Mouse (Mus musculus) thymus, adult 2 months (tissue): ENCODE measurements around the gene Gm49353. TPM values are rescaled to one million over a fixed set of nuclear protein-coding genes. Genes with fewer than 3 reads are reported as not detected.

Experiments used
- DNase-seq: peaks from one replicate; pipeline ENCODE4 v3.0.0; 2021
- H3K27ac ChIP-seq: fragments of 200-500 bp; 2 replicates; pipeline ENCODE4 v1.5.1; 2012; ENCODE audit warnings: low read length, control low read depth; ENCODE audit not compliant: control insufficient read depth, insufficient read depth
- H3K27me3 ChIP-seq: fragments of 200-500 bp; 2 replicates; pipeline ENCODE4 v1.6.1; 2012; ENCODE audit warnings: mild to moderate bottlenecking, low read length, moderate library complexity, mixed read lengths; ENCODE audit not compliant: control insufficient read depth, insufficient read depth
- H3K36me3 ChIP-seq: fragments of 200-500 bp; 2 replicates; pipeline ENCODE4 v1.6.1; 2012; ENCODE audit warnings: mild to moderate bottlenecking, low read length, moderate library complexity; ENCODE audit not compliant: control insufficient read depth, insufficient read depth
- H3K4me1 ChIP-seq: fragments of 200-500 bp; replicated peaks from 2 replicates; pipeline ENCODE4 v1.6.1; 2012; ENCODE audit warnings: low read length; ENCODE audit not compliant: control insufficient read depth, insufficient read depth
- H3K4me3 ChIP-seq: fragments of 200-500 bp; 2 replicates; pipeline ENCODE4 v1.5.1; 2012; ENCODE audit warnings: mild to moderate bottlenecking, low read length, control low read depth, moderate library complexity; ENCODE audit not compliant: control insufficient read depth, insufficient read depth
- CTCF ChIP-seq: fragments of 200-500 bp; IDR thresholded peaks from 2 replicates; pipeline ENCODE4 v1.5.1; 2012; ENCODE audit warnings: mild to moderate bottlenecking, control low read depth, low read length, moderate library complexity, borderline replicate concordance; ENCODE audit not compliant: control insufficient read depth, poor library complexity, insufficient read depth; ENCODE audit errors: extremely low read depth
- POLR2A ChIP-seq: fragments of 200-500 bp; IDR thresholded peaks from 2 replicates; pipeline ENCODE4 v1.6.1; 2012; ENCODE audit warnings: mild to moderate bottlenecking, low read length, control low read depth, moderate library complexity; ENCODE audit not compliant: control insufficient read depth, poor library complexity, insufficient read depth; ENCODE audit errors: extremely low read depth
- WGBS: fragments of 180-500 bp; shearing (Covaris S2); methylation state at CpG from one replicate; pipeline ENCODE4 v1.1.7; 2018; 5-methylcytosine and 5-hydroxymethylcytosine counted together
- polyA plus RNA-seq: library from polyadenylated mRNA; depleted of rRNA; stranded (reverse); fragments of >200 nt; gene quantifications from 2 replicates; pipeline ENCODE4 v1.2.3, GENCODE M21; 2012; rRNA removed

The Gm49353 gene
- polyA plus RNA-seq: not detected in 2 replicates

DNA sequence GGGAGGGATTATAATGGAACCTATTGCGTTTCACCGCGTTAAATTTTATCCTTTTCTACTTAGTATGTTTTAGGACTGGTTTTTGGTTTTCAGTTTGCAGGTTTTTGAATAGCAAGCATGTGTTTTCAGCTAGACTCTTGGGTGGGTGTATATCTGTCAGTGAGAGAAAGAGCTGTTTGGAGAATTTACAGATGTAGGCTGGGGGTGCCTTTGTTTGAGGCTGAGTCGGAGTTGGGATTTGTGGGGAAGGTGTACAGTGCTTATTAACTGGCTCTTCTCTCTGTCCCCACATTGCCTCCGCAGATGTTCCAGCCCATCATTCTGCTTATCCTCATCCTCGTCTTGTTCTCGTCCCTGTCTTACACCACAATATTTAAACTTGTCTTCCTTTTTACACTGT, at the start of gene Gm49353:
Gene Gm49353 (plus strand): TSS at position 313 of the 400 bp plus-strand sequence.
- TF ChIP-seq POLR2A (no peak), CTCF (no peak)
- Histone ChIP-seq H3K27me3 (no peaks in the 10 kb centered on the region), H3K4me1 (no peaks in the 10 kb centered on the region), H3K4me3 (no peak within 1 kb of the TSS), H3K27ac (no peak within 1 kb of the TSS), H3K36me3 (no peaks in the 10 kb centered on the region)
- WGBS: 93% methylated on average over 7 of the region's 7 CpGs
- DNase-seq: no peak

- H3K36me3 ChIP-seq: no peaks in the 10 kb centered on the region
- no peaks in the 10 kb centered on the region for H3K27me3 ChIP-seq
- no peak overlapping the region for H3K27ac ChIP-seq
- no peak for DNase-seq
- no peaks in the 10 kb centered on the region for H3K4me1 ChIP-seq
- no peak for TF ChIP-seq CTCF
- no peak for TF ChIP-seq POLR2A
- WGBS: 94% methylated on average over 3 of the region's 3 CpGs
- no peak overlapping the region for H3K4me3 ChIP-seq
These were observed 43.5 kb upstream of the Gm49353 start for GRCm38 (mm10) chr10:29155304-29155703.

DNA sequence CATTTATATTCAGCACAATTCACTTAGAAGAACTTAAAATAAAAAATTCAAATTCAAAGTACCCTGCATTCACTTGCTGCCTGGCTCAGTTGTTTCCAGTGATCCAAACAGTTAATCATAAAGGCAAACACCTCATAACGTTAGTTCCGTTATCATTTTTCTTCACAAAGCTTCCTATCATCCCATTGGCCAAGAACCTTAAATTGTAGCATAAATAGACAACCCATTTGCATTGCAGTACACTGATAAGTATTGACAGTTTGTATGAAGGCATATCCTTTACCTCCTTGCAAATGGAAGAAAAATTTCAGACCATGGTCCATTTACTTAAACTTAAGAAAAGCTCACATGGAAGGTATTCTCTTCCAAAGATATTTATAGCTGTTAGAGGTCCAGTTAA, 37.1 kb upstream of the Gm49353 start:
- no peak for DNase-seq
- H3K36me3 ChIP-seq: no peaks in the 10 kb centered on the region
- no peaks in the 10 kb centered on the region for H3K4me1 ChIP-seq
- WGBS: 90% methylated on average over 2 of the region's 2 CpGs
- H3K4me3 ChIP-seq: no peak overlapping the region
- H3K27me3 ChIP-seq: no peaks in the 10 kb centered on the region
- TF ChIP-seq POLR2A (no peak), CTCF (no peak)
- no peak overlapping the region for H3K27ac ChIP-seq

DNA sequence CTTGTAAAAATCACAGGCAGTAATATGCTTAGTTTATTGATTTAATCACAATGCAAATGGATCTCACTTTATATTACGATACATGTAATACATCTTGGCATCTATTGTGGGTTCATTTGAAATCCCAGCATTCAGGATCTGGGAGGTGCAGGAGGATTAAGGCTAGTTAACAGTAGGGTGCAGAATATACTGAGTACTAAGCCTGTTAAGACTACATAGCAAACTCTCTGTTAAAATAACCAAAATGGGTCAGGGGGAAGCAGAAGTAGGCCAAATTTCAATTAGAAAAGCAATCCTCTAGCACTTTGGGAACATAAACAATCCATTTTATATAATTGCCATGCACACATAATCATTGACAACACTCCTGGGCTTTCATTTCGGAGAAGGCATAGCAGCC, 25.0 kb upstream of the Gm49353 start:
- no peaks in the 10 kb centered on the region for H3K4me1 ChIP-seq
- H3K27ac ChIP-seq: no peak overlapping the region
- H3K4me3 ChIP-seq: no peak overlapping the region
- WGBS: 93% methylated on average over 2 of the region's 2 CpGs
- TF ChIP-seq POLR2A (no peak), CTCF (no peak)
- no peaks in the 10 kb centered on the region for H3K27me3 ChIP-seq
- H3K36me3 ChIP-seq: no peaks in the 10 kb centered on the region
- no peak for DNase-seq

DNA sequence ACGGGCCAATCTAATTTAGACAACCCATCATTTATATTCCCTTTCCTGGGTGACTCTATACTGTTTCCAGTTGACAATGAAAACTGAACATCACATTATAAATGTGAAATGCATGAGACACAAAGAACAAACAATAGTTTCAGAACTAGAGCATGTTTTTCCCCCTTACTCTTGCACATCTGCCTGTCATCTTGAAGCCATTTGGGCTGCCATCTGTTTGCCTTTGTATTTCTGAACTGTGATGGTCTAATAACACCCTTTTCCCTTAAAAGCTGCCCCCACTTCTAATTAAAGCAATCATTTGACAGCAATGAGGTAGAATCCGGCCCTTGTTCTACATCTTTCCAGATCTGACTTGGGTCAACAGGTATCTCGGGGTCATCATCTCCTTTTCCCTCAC, 23.1 kb upstream of the Gm49353 start:
- TF ChIP-seq CTCF: no peak
- TF ChIP-seq POLR2A: no peak
- H3K27me3 ChIP-seq: no peaks in the 10 kb centered on the region
- no peak for DNase-seq
- no peaks in the 10 kb centered on the region for H3K36me3 ChIP-seq
- H3K27ac ChIP-seq: no peak overlapping the region
- no peaks in the 10 kb centered on the region for H3K4me1 ChIP-seq
- no peak overlapping the region for H3K4me3 ChIP-seq
- 92% methylated on average over 3 of the region's 3 CpGs for WGBS

- Histone ChIP-seq H3K4me3 (no peak overlapping the region), H3K4me1 (no peaks in the 10 kb centered on the region), H3K27me3 (no peaks in the 10 kb centered on the region), H3K36me3 (no peaks in the 10 kb centered on the region), H3K27ac (no peak overlapping the region)
- WGBS: 93% methylated on average over 4 of the region's 4 CpGs
- TF ChIP-seq CTCF: no peak
- no peak for TF ChIP-seq POLR2A
- no peak for DNase-seq
These were observed 21.9 kb upstream of the Gm49353 start for GRCm38 (mm10) chr10:29176881-29177280.

DNA sequence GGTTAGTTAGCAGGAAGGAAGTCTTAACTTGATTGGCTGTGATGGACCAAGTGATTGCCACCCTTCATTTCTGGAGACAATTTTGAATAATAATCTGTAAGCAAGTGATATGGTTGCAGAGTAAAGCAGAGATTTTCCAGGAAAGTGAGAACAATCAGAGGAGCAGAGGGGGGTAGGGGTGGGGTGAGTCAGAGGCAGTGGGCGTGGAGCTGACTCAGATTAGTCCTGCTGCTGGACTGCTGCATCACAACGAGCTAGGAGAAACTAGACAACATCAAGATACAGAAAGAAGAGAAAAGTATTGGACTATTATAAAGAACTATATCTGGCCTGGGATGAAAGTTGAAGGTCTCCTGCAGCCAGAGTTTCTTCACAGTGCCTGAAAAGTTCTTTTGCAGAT, 20.8 kb upstream of the Gm49353 start:
- no peak for DNase-seq
- no peak for TF ChIP-seq POLR2A
- TF ChIP-seq CTCF: no peak
- no peaks in the 10 kb centered on the region for H3K4me1 ChIP-seq
- no peak overlapping the region for H3K4me3 ChIP-seq
- no peaks in the 10 kb centered on the region for H3K27me3 ChIP-seq
- no peak overlapping the region for H3K27ac ChIP-seq
- no peaks in the 10 kb centered on the region for H3K36me3 ChIP-seq
- 27% methylated on average over 2 of the region's 2 CpGs for WGBS
